In genomic region chr17:84367663-84368062, GRCm38 (mm10) we compare ENCODE assay signal across 9 mouse cellular contexts.
DNase-seq lines count a peak whose midpoint lies in the region; ATAC-seq lines count a peak whose summit lies in the region.
"Had no signal": no experiment of that assay in that cellular context is flagged by ENCODE, and none has a peak within 500 bp of the region (broad histone marks: within the 10 kb centered on the region; RNA-seq: fewer than 3 reads in every experiment).

No protein-coding gene starts in this region.

- peaks cover 21% of the 10 kb centered on the region for H3K4me1 ChIP-seq in midbrain, embryonic 15.5 days
- peaks cover 14% of the 10 kb centered on the region; the same call in 1 of the 2 replicates for H3K4me1 ChIP-seq in midbrain, embryonic 14.5 days (ENCODE audit: control insufficient read depth, insufficient read depth, low read length)
- H3K4me1 ChIP-seq in heart, embryonic 16.5 days (ENCODE audit: control insufficient read depth, insufficient read depth, low read length): peaks cover 35% of the 10 kb centered on the region

- no peaks in the 10 kb centered on the region for H3K9me3 ChIP-seq in midbrain, embryonic 15.5 days
- H3K9me3 ChIP-seq in midbrain, embryonic 14.5 days (ENCODE audit: control insufficient read depth, low read length): no peaks in the 10 kb centered on the region
- no peaks in the 10 kb centered on the region for H3K9me3 ChIP-seq in heart, embryonic 16.5 days (replicated peaks; ENCODE audit: control insufficient read depth, low read length)

- WGBS in midbrain, embryonic 15.5 days: 53% methylated on average over 3 of the region's 3 CpGs
- WGBS in midbrain, embryonic 14.5 days: 65% methylated on average over 3 of the region's 3 CpGs
- 64% methylated on average over 3 of the region's 3 CpGs for WGBS in heart, embryonic 16.5 days

- H3K27ac ChIP-seq in midbrain, embryonic 15.5 days: peak overlapping the region; percentile 13; the same call in 1 of the 2 replicates
- H3K27ac ChIP-seq in midbrain, embryonic 14.5 days (replicated peaks; ENCODE audit: low read depth, low read length): no peak overlapping the region
- H3K27ac ChIP-seq in heart, embryonic 16.5 days (ENCODE audit: low read length): peak overlapping the region; percentile 27
- H3K27ac ChIP-seq: liver, embryonic 14.5 days had no signal

- no peak for DNase-seq in midbrain, embryonic 14.5 days
- peak; percentile 56 to 64 for DNase-seq in cerebellum, postnatal 25 days
- DNase-seq in lung, postnatal 25 days (ENCODE audit: low spot score): peak; percentile 78
- DNase-seq in layer of hippocampus, adult 8-10 months (ENCODE audit: low spot score in 2 of 2): no peak
- no peak for DNase-seq in thymus, adult 18-20 months

- H3K36me3 ChIP-seq in midbrain, embryonic 15.5 days (replicated peaks): no peaks in the 10 kb centered on the region
- no peaks in the 10 kb centered on the region for H3K36me3 ChIP-seq in midbrain, embryonic 14.5 days (ENCODE audit: control insufficient read depth, insufficient read depth, low read length)
- no peaks in the 10 kb centered on the region for H3K36me3 ChIP-seq in heart, embryonic 16.5 days (ENCODE audit: control insufficient read depth, insufficient read depth)

- ATAC-seq in midbrain, embryonic 15.5 days (replicated peaks): no peak
- no peak for ATAC-seq in midbrain, embryonic 14.5 days (ENCODE audit: low FRiP score, low TSS enrichment)
- no peak for ATAC-seq in heart, embryonic 16.5 days (replicated peaks; ENCODE audit: extremely low read depth, insufficient read depth, low FRiP score)
- no peak for ATAC-seq in megakaryocyte-erythroid progenitor cell, adult 5-6 weeks (replicated peaks; ENCODE audit: low FRiP score, low TSS enrichment, poor library complexity, severe bottlenecking)

- H3K4me2 ChIP-seq in midbrain, embryonic 15.5 days: no peak overlapping the region
- no peak overlapping the region for H3K4me2 ChIP-seq in midbrain, embryonic 14.5 days (ENCODE audit: low read length)
- no peak overlapping the region for H3K4me2 ChIP-seq in heart, embryonic 16.5 days (ENCODE audit: low read depth, low read length)

- H3K27me3 ChIP-seq in midbrain, embryonic 15.5 days (replicated peaks): no peaks in the 10 kb centered on the region
- H3K27me3 ChIP-seq in midbrain, embryonic 14.5 days (ENCODE audit: control insufficient read depth, insufficient read depth, low read length): no peaks in the 10 kb centered on the region
- H3K27me3 ChIP-seq in heart, embryonic 16.5 days (ENCODE audit: control insufficient read depth, insufficient read depth, low read length): no peaks in the 10 kb centered on the region

- H3K9ac ChIP-seq in midbrain, embryonic 15.5 days: no peak overlapping the region
- H3K9ac ChIP-seq in midbrain, embryonic 14.5 days (replicated peaks; ENCODE audit: low read length): no peak overlapping the region
- no peak overlapping the region for H3K9ac ChIP-seq in heart, embryonic 16.5 days (ENCODE audit: low read length)
- H3K9ac ChIP-seq: liver, embryonic 14.5 days had no signal

- no peak overlapping the region for H3K4me3 ChIP-seq in midbrain, embryonic 15.5 days
- no peak overlapping the region for H3K4me3 ChIP-seq in midbrain, embryonic 14.5 days (replicated peaks; ENCODE audit: low read depth, low read length)
- H3K4me3 ChIP-seq in heart, embryonic 16.5 days (ENCODE audit: low read length): no peak overlapping the region

Comparison
In these comparisons a context has a peak if more than half of its experiments do, and no peak if none do; other contexts are left out.
1. DNase-seq: peak in cerebellum, postnatal 25 days (2 of 2) and lung, postnatal 25 days (single experiment); none in midbrain, embryonic 14.5 days (single experiment), layer of hippocampus, adult 8-10 months (0 of 2) and thymus, adult 18-20 months (0 of 2).